Mouse (Mus musculus): ENCODE results near the gene Gm37240. TPM values are rescaled to one million over a fixed set of nuclear protein-coding genes. Genes with fewer than 3 reads are reported as not detected.

Gene Gm37240
- total RNA-seq, 1 experiment from 2014 or later, result 4.2 TPM

GRCm38 (mm10) chr3:84465822-84466500 lies 1421.4 kb downstream of the Gm37240 start:
- DNase-seq, result no peak

- DNase-seq, result no peak
Measured at GRCm38 (mm10) chr3:84461687-84462086, 1425.6 kb downstream of the Gm37240 start.

GRCm38 (mm10) chr3:84460952-84461351 lies 1426.4 kb downstream of the Gm37240 start:
- peak; percentile 85 for DNase-seq

GRCm38 (mm10) chr3:84460499-84460898 lies 1426.8 kb downstream of the Gm37240 start:
- no peak for DNase-seq

GRCm38 (mm10) chr3:84455733-84456417 lies 1431.4 kb downstream of the Gm37240 start:
- peak; percentile 73 for DNase-seq

- no peak for DNase-seq
Measured at GRCm38 (mm10) chr3:84450651-84451050, 1436.7 kb downstream of the Gm37240 start.

GRCm38 (mm10) chr3:84449015-84449414 lies 1438.3 kb downstream of the Gm37240 start:
- DNase-seq, result no peak

GRCm38 (mm10) chr3:84447803-84448202 lies 1439.5 kb downstream of the Gm37240 start:
- no peak for DNase-seq

Small RNA genes within 50 kb of the gene (microRNA-seq; reads per million reads assigned to microRNA genes)
- 0 reads per million in 2 experiments for gene Mir466k

Other genes starting within 250 kb of the Gm37240 start
- 5.9 and 6.9 TPM in 2 replicates for gene Fam160a1, start 70.2 kb downstream of the Gm37240 start, total RNA-seq (2021)
- gene Glt28d2, start within 50 bp of the Gm37240 start, total RNA-seq (2021), result 1.7 and 1.9 TPM in 2 replicates
- gene Sh3d19, start 83.6 kb upstream of the Gm37240 start, total RNA-seq (2021), result 22.4 and 24.2 TPM in 2 replicates
- not detected in 2 replicates for gene Prss48, start 115.0 kb upstream of the Gm37240 start, total RNA-seq (2021)

Data from adrenal gland, postnatal 14 days (tissue).